ENCODE assay signal across 12 mouse cellular contexts in genomic region chr8:78004891-78005290, GRCm38 (mm10).
DNase-seq lines count a peak whose midpoint lies in the region; ATAC-seq and TF ChIP-seq lines count a peak whose summit lies in the region.
"Had no signal": no experiment of that assay in that cellular context is flagged by ENCODE, and none has a peak within 500 bp of the region (broad histone marks: within the 10 kb centered on the region; RNA-seq: fewer than 3 reads in every experiment).

No protein-coding gene starts in this region.

- 65% methylated on average over 12 of the region's 12 CpGs for WGBS in kidney, embryonic 15.5 days
- 75% methylated on average over 12 of the region's 12 CpGs for WGBS in limb, embryonic 10.5 days

- no peak for DNase-seq in kidney, adult 18-20 months
- no peak for DNase-seq in CH12.LX (ENCODE audit: extremely low read depth)
- DNase-seq in limb, embryonic 10.5 days (ENCODE audit: low spot score): peak; percentile 39
- no peak for DNase-seq in yolk sac, embryonic 10.5 days (ENCODE audit: low spot score)

- H3K27me3 ChIP-seq in kidney, embryonic 15.5 days: no peaks in the 10 kb centered on the region
- no peaks in the 10 kb centered on the region for H3K27me3 ChIP-seq in CH12.LX (replicated peaks)
- H3K27me3 ChIP-seq in limb, embryonic 10.5 days (ENCODE audit: low read depth, poor library complexity, severe bottlenecking): no peaks in the 10 kb centered on the region
- no peaks in the 10 kb centered on the region for H3K27me3 ChIP-seq in myocyte (ENCODE audit: control insufficient read depth, insufficient read depth, insufficient read length)
- H3K27me3 ChIP-seq: forebrain, embryonic 13.5 days; heart, embryonic 13.5 days; hindbrain, embryonic 12.5 days had no signal

- no peaks in the 10 kb centered on the region for H3K9me3 ChIP-seq in kidney, embryonic 15.5 days (replicated peaks)
- H3K9me3 ChIP-seq in CH12.LX (replicated peaks; ENCODE audit: low read length): no peaks in the 10 kb centered on the region
- H3K9me3 ChIP-seq in limb, embryonic 10.5 days (replicated peaks): no peaks in the 10 kb centered on the region
- H3K9me3 ChIP-seq: forebrain, embryonic 13.5 days; hindbrain, embryonic 12.5 days had no signal

- no peak for TF ChIP-seq POLR2A in CH12.LX (IDR thresholded peaks at IDR 0.05; ENCODE audit: low read depth, low read length)
- no peak for TF ChIP-seq POLR2A in myocyte (IDR thresholded peaks at IDR 0.05; ENCODE audit: insufficient read length, low read depth)

- in situ Hi-C loops in CH12.LX (cut with MboI; ENCODE audit: low pct_ligation_motif_present, low pct_unique_long_range_greater_than_20kb, low sequenced_read_pairs): loop anchor here (10.0 kb wide), 1 partner anchor 370 kb away; no protein-coding TSS in a partner anchor

- ATAC-seq in kidney, embryonic 15.5 days (replicated peaks; ENCODE audit: low FRiP score): peak; percentile 62; the same call in 1 of the 2 replicates
- no peak for ATAC-seq in megakaryocyte progenitor cell, adult 5-6 weeks (replicated peaks; ENCODE audit: poor library complexity)

- no peak overlapping the region for H3ac ChIP-seq in myocyte (ENCODE audit: control insufficient read depth, insufficient read length)

- TF ChIP-seq RAD21 in CH12.LX (IDR thresholded peaks at IDR 0.05; ENCODE audit: low read depth, low read length): no peak

- H3K4me3 ChIP-seq in kidney, embryonic 15.5 days (replicated peaks): no peak overlapping the region
- H3K4me3 ChIP-seq in CH12.LX (replicated peaks in 1 of 3; ENCODE audit: low read depth in 2 of 3, low read length in 2 of 3, poor library complexity in 1 of 3) (no peak overlapping the region), myocyte (no peak overlapping the region)
- H3K4me3 ChIP-seq in limb, embryonic 10.5 days: no peak overlapping the region
- H3K4me3 ChIP-seq: forebrain, embryonic 13.5 days; gastrocnemius, adult 2 months; heart, embryonic 13.5 days; hindbrain, embryonic 12.5 days had no signal

- H3K9ac ChIP-seq in kidney, embryonic 15.5 days: no peak overlapping the region
- no peak overlapping the region for H3K9ac ChIP-seq in CH12.LX (ENCODE audit: insufficient read depth, low read depth)
- H3K9ac ChIP-seq: forebrain, embryonic 13.5 days; forebrain, postnatal 0 days; heart, embryonic 13.5 days; hindbrain, embryonic 12.5 days had no signal

- H3K79me2 ChIP-seq in CH12.LX (replicated peaks; ENCODE audit: control insufficient read depth, extremely low read depth, insufficient read depth, poor library complexity, severe bottlenecking): no peaks in the 10 kb centered on the region
- no peaks in the 10 kb centered on the region for H3K79me2 ChIP-seq in myocyte (ENCODE audit: control insufficient read depth, insufficient read depth)

- no peaks in the 10 kb centered on the region for H3K36me3 ChIP-seq in kidney, embryonic 15.5 days
- no peaks in the 10 kb centered on the region for H3K36me3 ChIP-seq in CH12.LX (replicated peaks in 1 of 2; ENCODE audit: control insufficient read depth in 1 of 2, insufficient read depth in 1 of 2, low read length in 1 of 2)
- H3K36me3 ChIP-seq in limb, embryonic 10.5 days: no peaks in the 10 kb centered on the region
- H3K36me3 ChIP-seq in myocyte (ENCODE audit: control insufficient read depth, insufficient read depth): no peaks in the 10 kb centered on the region
- H3K36me3 ChIP-seq: heart, embryonic 13.5 days; hindbrain, embryonic 12.5 days had no signal

- dilution Hi-C loops in CH12.LX (cut with MboI; ENCODE audit: extremely low pct_ligation_motif_present, extremely low pct_unique_long_range_greater_than_20kb, low sequenced_read_pairs): no loop called here

- peaks cover 9% of the 10 kb centered on the region; the same call in 1 of the 2 replicates for H3K4me1 ChIP-seq in kidney, embryonic 15.5 days
- 0 out of 4 replicates have a peak, but pooled peaks cover 0 to 3% of the 10 kb centered on the region in 2 experiments for H3K4me1 ChIP-seq in CH12.LX (ENCODE audit: control insufficient read depth in 1 of 2, insufficient read depth in 2 of 2)
- H3K4me1 ChIP-seq in limb, embryonic 10.5 days: peaks cover 18% of the 10 kb centered on the region

- no peak overlapping the region for H3K4me2 ChIP-seq in kidney, embryonic 15.5 days
- H3K4me2 ChIP-seq in CH12.LX (ENCODE audit: insufficient read depth, low read depth, poor library complexity, severe bottlenecking): 0 out of 2 replicates have a peak overlapping the region, but pooled peaks have one; percentile 60
- peak overlapping the region; percentile 12 for H3K4me2 ChIP-seq in myocyte (ENCODE audit: low read depth)
- H3K4me2 ChIP-seq: forebrain, embryonic 13.5 days; heart, embryonic 13.5 days; hindbrain, embryonic 12.5 days had no signal

- H3K27ac ChIP-seq in kidney, embryonic 15.5 days: 0 out of 2 replicates have a peak overlapping the region, but pooled peaks have one; percentile 3
- H3K27ac ChIP-seq in CH12.LX (ENCODE audit: insufficient read depth, low read depth): no peak overlapping the region
- H3K27ac ChIP-seq in limb, embryonic 10.5 days: peak overlapping the region; percentile 54
- H3K27ac ChIP-seq: forebrain, embryonic 13.5 days; gastrocnemius, adult 2 months; heart, embryonic 13.5 days; hindbrain, embryonic 12.5 days had no signal

- no peak for TF ChIP-seq CTCF in CH12.LX (conservative IDR thresholded peaks at IDR 0.05 in 1 of 2, IDR thresholded peaks at IDR 0.05 in 1 of 2; ENCODE audit: low read depth in 2 of 2, low read length in 2 of 2)

- no peak for TF ChIP-seq EP300 in CH12.LX (IDR thresholded peaks at IDR 0.05; ENCODE audit: low read length)

TF ChIP-seq in CH12.LX, 34 proteins besides CTCF, POLR2A, EP300 and RAD21:
- TF ChIP-seq RCOR1 (conservative IDR thresholded peaks at IDR 0.05; ENCODE audit: low read depth, low read length): no peak
- TF ChIP-seq ETS1 (conservative IDR thresholded peaks at IDR 0.05; ENCODE audit: low read depth, low read length): no peak
- TF ChIP-seq GABPA (IDR thresholded peaks at IDR 0.05; ENCODE audit: insufficient replicate concordance, low read depth, low read length): no peak
- TF ChIP-seq ELF1 (IDR thresholded peaks at IDR 0.05; ENCODE audit: low read depth, low read length): no peak
- no peak for TF ChIP-seq MAZ (IDR thresholded peaks at IDR 0.05; ENCODE audit: low read depth, low read length)
- no peak for TF ChIP-seq MEF2A (IDR thresholded peaks at IDR 0.05; ENCODE audit: borderline replicate concordance, low read depth, low read length)
- TF ChIP-seq ZMIZ1 (IDR thresholded peaks at IDR 0.05; ENCODE audit: low read depth, low read length): no peak
- no peak for TF ChIP-seq IRF4 (IDR thresholded peaks at IDR 0.05; ENCODE audit: low read depth, low read length)
- TF ChIP-seq TBP (conservative IDR thresholded peaks at IDR 0.05; ENCODE audit: low read depth, low read length): no peak
- TF ChIP-seq CHD2 (IDR thresholded peaks at IDR 0.05; ENCODE audit: low read length): no peak
- TF ChIP-seq SIN3A (IDR thresholded peaks at IDR 0.05; ENCODE audit: low read length): no peak
TF ChIP-seq in CH12.LX: peak in this region for 0.

TF ChIP-seq in myocyte, 11 proteins besides CTCF, POLR2A, EP300 and RAD21:
- no peak for TF ChIP-seq REST (IDR thresholded peaks at IDR 0.05; ENCODE audit: insufficient read depth, insufficient read length)
- no peak for TF ChIP-seq TCF3 (IDR thresholded peaks at IDR 0.05; ENCODE audit: insufficient read length, low read depth)
- no peak for TF ChIP-seq SRF (IDR thresholded peaks at IDR 0.05; ENCODE audit: control insufficient read depth, insufficient read length, low read depth)
- no peak for TF ChIP-seq E2F4 (IDR thresholded peaks at IDR 0.05; ENCODE audit: insufficient read depth)
- TF ChIP-seq MYOG (IDR thresholded peaks at IDR 0.05; ENCODE audit: control insufficient read depth in 1 of 3, insufficient read depth in 1 of 3, insufficient read length in 2 of 3, low read depth in 2 of 3): no peak
- TF ChIP-seq MAX (IDR thresholded peaks at IDR 0.05; ENCODE audit: low read depth): no peak
- no peak for TF ChIP-seq TCF12 (IDR thresholded peaks at IDR 0.05; ENCODE audit: insufficient read depth, poor library complexity, severe bottlenecking)
- no peak for TF ChIP-seq POLR2AphosphoS2 (IDR thresholded peaks at IDR 0.05; ENCODE audit: insufficient read length, low read depth)
- no peak for TF ChIP-seq USF1 (IDR thresholded peaks at IDR 0.05; ENCODE audit: low read depth)
- TF ChIP-seq CEBPB (IDR thresholded peaks at IDR 0.05; ENCODE audit: insufficient read depth, poor library complexity, severe bottlenecking): no peak
- no peak for TF ChIP-seq MYOD1 (IDR thresholded peaks at IDR 0.05; ENCODE audit: control insufficient read depth in 1 of 3, insufficient read length in 2 of 3, low read depth in 2 of 3)
